Mouse (Mus musculus): Measurements from ENCODE around the gene Nbea.

Nbea gene

DNA sequence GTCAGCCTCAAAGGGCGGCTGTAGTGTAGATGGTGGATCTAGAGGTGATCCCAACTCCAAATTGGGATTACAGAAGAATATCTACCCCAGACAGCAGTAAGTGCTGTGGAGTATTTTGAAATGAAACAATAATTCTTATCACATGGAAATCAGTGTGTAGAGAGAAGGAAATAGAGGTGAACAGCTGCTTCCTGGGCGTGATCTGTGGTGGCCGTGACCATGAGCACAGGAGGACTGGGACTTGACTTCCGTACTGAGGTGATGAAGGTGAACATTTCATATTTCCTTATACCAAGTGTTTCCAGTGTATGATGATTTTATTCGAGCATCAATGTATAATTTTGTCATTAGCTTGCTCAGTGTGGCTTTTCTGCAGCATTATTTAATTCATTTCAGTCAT lies 439.6 kb downstream of the Nbea start:
- no peak for DNase-seq (ENCODE audit: low read depth, low spot score)
- H3K27me3 ChIP-seq (ENCODE audit: control insufficient read depth, insufficient read depth, low read length, poor library complexity, severe bottlenecking) = no peaks in the 10 kb centered on the region
- H3K36me3 ChIP-seq (ENCODE audit: control insufficient read depth, insufficient read depth, low read length, poor library complexity, severe bottlenecking) = no peaks in the 10 kb centered on the region

DNA sequence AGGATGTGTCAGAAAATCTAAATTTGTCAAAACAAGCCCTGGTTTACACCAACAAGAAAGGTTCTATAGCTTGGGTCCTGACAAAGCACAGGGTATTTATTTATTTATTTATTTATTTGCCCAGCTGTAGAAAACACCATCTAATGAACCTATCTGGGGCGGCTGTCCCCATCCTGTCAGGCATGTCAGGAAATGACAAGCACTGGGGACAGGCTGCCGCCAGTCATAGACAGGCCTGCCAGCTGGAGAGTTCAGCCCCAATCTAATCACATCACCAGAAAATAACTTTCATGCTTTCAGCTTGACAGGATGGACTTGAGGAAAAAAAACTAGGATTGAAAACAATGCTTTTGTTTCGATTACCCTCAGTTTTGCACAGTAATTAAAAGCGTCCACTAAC lies 440.8 kb downstream of the Nbea start:
- no peaks in the 10 kb centered on the region for H3K27me3 ChIP-seq (ENCODE audit: control insufficient read depth, insufficient read depth, low read length, poor library complexity, severe bottlenecking)
- H3K36me3 ChIP-seq (ENCODE audit: control insufficient read depth, insufficient read depth, low read length, poor library complexity, severe bottlenecking) = no peaks in the 10 kb centered on the region
- no peak for DNase-seq (ENCODE audit: low read depth, low spot score)

DNA sequence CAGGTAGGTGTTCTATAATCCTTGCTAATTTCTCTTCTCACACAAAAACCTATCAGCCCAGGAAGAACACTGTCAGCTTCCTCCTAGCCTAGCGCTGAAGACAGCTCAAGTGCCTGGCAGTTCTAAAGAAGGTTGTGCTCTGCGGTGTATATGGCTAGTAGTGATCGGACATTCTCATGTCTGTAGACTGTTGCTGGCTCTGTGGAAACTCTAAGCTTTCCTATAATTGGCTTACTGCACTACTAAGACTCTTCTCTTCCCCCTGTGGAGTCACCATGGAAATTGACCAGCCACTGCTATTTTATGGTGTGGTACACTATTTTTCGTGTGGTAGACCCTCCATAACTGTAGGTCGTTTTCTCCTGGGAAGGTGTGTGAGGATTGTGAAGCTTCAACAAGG lies 441.3 kb downstream of the Nbea start:
- no peak for DNase-seq (ENCODE audit: low read depth, low spot score)
- H3K36me3 ChIP-seq (ENCODE audit: control insufficient read depth, insufficient read depth, low read length, poor library complexity, severe bottlenecking) = no peaks in the 10 kb centered on the region
- H3K27me3 ChIP-seq (ENCODE audit: control insufficient read depth, insufficient read depth, low read length, poor library complexity, severe bottlenecking) = no peaks in the 10 kb centered on the region

DNA sequence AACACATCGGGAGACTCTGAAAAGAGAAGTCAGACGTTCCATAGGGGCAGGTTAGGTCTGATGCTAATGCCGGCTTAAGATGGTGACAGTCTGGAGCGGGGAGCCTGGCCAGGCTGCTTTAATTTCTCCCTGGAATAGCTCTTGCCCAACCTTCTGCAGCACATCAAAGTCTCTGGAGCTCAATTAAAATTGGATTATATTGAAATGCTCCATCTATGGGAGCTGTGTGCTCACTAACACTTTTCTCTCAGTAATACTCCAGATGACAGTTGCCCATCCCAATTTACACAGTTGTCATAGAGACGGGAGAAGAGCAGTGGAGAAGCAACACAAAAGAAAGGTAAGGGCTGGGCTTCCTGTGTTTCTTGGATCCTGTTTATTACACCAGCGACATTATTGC lies 442.1 kb downstream of the Nbea start:
- no peak for DNase-seq (ENCODE audit: low read depth, low spot score)
- H3K36me3 ChIP-seq (ENCODE audit: control insufficient read depth, insufficient read depth, low read length, poor library complexity, severe bottlenecking) = no peaks in the 10 kb centered on the region

DNA sequence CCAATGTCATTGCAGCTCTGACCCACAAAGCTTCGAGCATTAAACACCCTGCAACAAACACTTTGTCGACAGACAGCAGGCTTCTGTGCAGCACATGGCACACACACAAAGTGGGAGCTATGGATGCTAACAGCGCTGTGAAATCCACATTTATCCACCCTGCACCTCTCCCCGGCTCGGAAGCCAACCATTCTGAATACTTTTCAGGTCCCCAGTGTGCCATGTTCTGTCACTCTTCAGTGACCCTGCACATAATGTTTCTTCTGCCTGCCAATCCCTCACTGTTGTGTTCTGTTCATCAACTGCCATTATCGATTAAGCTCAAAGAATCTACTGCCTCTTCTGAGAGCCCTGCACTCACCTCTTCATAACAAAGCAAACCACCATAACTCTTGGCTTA lies 449.8 kb downstream of the Nbea start:
- no peaks in the 10 kb centered on the region for H3K27me3 ChIP-seq (ENCODE audit: control insufficient read depth, insufficient read depth, low read length, poor library complexity, severe bottlenecking)
- no peaks in the 10 kb centered on the region for H3K36me3 ChIP-seq (ENCODE audit: control insufficient read depth, insufficient read depth, low read length, poor library complexity, severe bottlenecking)
- DNase-seq (ENCODE audit: low read depth, low spot score) = no peak

More for the DNA sequence above, 442.1 kb downstream of the Nbea start:
- H3K27me3 ChIP-seq (ENCODE audit: control insufficient read depth, insufficient read depth, low read length, poor library complexity, severe bottlenecking) = no peaks in the 10 kb centered on the region

DNA sequence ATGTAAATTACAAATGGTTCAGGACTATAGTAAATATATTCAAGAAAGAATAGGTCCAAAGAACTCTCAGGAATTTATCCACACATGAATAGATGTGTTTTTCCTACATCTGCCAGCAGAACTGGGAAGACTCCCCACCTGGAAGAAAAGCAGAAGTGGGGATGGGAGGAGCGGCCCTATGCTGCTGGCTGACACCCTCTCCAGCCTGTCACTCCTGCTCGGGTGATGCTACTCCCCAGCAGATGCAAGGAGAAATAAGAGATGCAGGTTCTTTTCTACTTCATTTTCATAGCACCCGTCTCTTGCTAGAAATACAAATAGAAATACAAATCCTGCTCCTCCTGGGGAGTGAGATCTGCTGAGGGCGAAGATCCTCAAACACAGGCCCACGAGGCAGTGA lies 453.0 kb downstream of the Nbea start:
- no peak for DNase-seq (ENCODE audit: low read depth, low spot score)
- Histone ChIP-seq H3K27me3 (ENCODE audit: control insufficient read depth, insufficient read depth, low read length, poor library complexity, severe bottlenecking) (no peaks in the 10 kb centered on the region), H3K36me3 (ENCODE audit: control insufficient read depth, insufficient read depth, low read length, poor library complexity, severe bottlenecking) (no peaks in the 10 kb centered on the region)

DNA sequence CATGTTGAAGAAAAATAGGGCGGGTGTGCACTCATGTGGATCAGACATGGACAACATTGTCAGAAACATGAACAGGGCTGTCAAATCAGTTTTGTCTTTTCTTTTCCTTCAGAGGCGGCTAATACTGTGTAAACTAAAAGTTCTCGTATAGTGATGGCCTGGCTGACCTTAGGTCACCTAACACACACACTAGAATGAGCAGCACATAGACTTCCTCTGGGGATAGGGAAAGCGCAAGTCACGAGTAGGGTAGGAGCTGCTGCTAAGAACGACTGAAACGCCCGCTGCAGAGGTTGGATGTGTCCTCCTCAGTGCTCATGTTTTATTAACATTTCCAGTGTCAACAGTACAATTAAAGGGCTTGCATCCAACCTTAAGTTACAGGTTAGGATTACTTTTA lies 453.4 kb downstream of the Nbea start:
- Histone ChIP-seq H3K27me3 (ENCODE audit: control insufficient read depth, insufficient read depth, low read length, poor library complexity, severe bottlenecking) (no peaks in the 10 kb centered on the region), H3K36me3 (ENCODE audit: control insufficient read depth, insufficient read depth, low read length, poor library complexity, severe bottlenecking) (no peaks in the 10 kb centered on the region)
- DNase-seq (ENCODE audit: low read depth, low spot score) = no peak

DNA sequence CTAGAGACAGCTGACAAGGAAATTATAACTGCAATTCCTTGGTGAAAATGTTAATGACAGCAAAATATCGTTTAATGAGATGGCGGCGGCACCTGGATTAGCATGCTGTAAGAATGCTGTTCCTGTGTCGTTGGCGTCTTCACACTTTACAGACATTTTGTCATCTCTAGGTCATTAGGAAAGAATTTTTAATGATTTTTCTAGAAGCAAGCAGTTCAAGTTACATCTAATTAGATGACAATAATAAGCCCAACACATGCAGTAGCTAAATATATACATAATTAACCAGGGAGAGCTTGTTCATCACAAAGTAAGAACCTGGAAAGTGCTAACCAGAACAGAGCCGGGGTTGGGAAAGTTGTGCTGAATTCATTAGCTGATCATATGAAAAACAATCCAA lies 469.2 kb downstream of the Nbea start:
- Histone ChIP-seq H3K36me3 (ENCODE audit: control insufficient read depth, insufficient read depth, low read length, poor library complexity, severe bottlenecking) (no peaks in the 10 kb centered on the region), H3K27me3 (ENCODE audit: control insufficient read depth, insufficient read depth, low read length, poor library complexity, severe bottlenecking) (no peaks in the 10 kb centered on the region)
- DNase-seq (ENCODE audit: low read depth, low spot score) = no peak

DNA sequence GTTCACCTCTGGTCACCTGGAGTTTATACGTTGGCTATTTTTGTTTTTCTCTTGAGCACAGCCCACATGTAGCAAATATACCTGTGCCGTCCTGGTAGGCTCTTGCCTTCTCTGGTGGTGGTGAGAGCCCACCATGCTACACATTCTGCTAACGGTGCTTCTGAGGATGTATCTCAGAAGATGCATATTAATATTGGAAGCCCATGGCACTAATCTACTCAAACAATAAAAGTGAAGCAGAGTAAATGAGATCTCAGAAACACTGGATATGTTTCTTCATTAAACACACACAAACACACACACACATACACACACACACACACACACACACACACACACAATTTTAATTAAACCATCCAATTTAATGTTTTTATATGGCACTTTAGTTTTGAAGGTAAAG lies 469.6 kb downstream of the Nbea start:
- Histone ChIP-seq H3K27me3 (ENCODE audit: control insufficient read depth, insufficient read depth, low read length, poor library complexity, severe bottlenecking) (no peaks in the 10 kb centered on the region), H3K36me3 (ENCODE audit: control insufficient read depth, insufficient read depth, low read length, poor library complexity, severe bottlenecking) (no peaks in the 10 kb centered on the region)
- DNase-seq (ENCODE audit: low read depth, low spot score) = no peak

DNA sequence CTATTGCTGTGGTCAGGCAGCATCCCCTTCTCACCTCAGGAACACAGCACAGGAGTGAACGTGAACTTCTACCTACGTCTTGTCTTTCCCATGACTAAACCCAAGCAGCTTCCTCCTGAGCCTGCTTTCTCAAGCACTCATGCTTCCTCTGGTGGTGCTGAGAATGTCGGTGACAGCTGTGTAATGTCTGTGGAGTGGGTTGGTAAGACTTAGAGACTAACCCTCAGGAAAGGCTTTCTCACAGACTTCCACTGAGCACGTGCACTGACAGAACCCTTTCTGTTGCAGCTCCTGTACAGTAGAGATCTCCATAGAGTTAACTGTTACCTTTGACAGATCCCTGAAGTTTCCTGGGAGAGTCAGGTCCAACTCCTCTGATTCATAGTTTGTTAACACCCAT lies 473.2 kb downstream of the Nbea start:
- DNase-seq (ENCODE audit: low read depth, low spot score) = no peak
- Histone ChIP-seq H3K27me3 (ENCODE audit: control insufficient read depth, insufficient read depth, low read length, poor library complexity, severe bottlenecking) (no peaks in the 10 kb centered on the region), H3K36me3 (ENCODE audit: control insufficient read depth, insufficient read depth, low read length, poor library complexity, severe bottlenecking) (no peaks in the 10 kb centered on the region)

DNA sequence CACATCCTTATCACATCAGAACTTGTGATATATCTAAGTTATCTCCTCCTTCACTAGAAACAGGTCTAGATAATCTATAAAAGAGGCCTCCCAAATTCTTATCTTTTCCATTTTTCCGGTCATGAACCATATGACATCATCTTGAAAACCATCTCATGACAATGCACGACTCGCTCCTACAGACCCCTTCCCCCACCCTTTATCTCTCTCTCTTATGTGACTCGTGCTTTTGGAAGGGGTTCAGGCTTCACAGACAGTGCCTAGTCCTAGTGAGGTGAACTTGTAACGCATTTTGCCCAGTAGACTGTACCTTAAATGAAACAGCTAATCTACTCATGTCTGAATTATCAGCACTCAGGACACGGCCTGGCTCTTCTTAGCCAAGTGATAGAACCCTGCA lies 481.9 kb downstream of the Nbea start:
- no peak for DNase-seq (ENCODE audit: low read depth, low spot score)
- Histone ChIP-seq H3K27me3 (ENCODE audit: control insufficient read depth, insufficient read depth, low read length, poor library complexity, severe bottlenecking) (no peaks in the 10 kb centered on the region), H3K36me3 (ENCODE audit: control insufficient read depth, insufficient read depth, low read length, poor library complexity, severe bottlenecking) (no peaks in the 10 kb centered on the region)

DNA sequence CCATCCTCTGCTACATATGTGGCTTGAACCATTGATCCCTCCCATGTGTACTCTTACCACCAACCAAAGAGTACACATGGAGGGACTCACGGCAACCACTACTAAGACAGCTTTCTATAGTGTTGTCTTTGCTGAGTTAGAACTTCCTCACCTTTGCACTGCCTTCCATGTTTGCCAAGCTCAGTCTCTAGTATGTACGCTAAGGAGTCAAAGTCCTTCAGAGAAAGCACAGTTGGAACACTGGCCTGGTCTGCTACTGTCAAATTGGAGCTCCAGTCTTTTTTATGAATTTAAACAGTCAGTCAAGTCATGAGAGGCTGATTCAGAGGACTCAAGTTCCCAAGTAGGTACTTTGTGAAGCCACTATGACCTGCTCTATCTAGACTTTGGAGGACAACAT lies 486.3 kb downstream of the Nbea start:
- H3K27me3 ChIP-seq (ENCODE audit: control insufficient read depth, insufficient read depth, low read length, poor library complexity, severe bottlenecking) = no peaks in the 10 kb centered on the region
- H3K36me3 ChIP-seq (ENCODE audit: control insufficient read depth, insufficient read depth, low read length, poor library complexity, severe bottlenecking) = no peaks in the 10 kb centered on the region
- DNase-seq (ENCODE audit: low read depth, low spot score) = no peak

DNA sequence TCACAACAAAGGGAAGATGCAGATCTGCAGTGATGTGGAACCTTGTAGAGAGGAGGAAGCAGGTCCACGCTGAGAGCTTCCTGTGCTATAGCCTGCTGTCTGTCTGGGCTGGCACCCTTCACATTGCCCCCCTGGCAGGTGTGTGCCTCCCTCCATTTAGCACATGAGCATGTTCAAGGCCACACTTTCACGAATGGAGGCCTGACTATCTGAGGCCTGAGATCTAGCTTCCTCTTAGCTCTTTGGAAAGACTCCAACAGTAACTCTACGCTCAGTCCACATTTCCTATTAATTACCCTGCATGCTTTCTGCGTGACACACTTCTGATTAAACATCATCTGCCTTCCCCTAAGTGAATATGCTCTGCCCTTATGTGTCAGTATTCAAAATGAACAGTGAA lies 490.4 kb downstream of the Nbea start:
- H3K36me3 ChIP-seq (ENCODE audit: control insufficient read depth, insufficient read depth, low read length, poor library complexity, severe bottlenecking) = no peaks in the 10 kb centered on the region
- no peaks in the 10 kb centered on the region for H3K27me3 ChIP-seq (ENCODE audit: control insufficient read depth, insufficient read depth, low read length, poor library complexity, severe bottlenecking)
- DNase-seq (ENCODE audit: low read depth, low spot score) = no peak

DNA sequence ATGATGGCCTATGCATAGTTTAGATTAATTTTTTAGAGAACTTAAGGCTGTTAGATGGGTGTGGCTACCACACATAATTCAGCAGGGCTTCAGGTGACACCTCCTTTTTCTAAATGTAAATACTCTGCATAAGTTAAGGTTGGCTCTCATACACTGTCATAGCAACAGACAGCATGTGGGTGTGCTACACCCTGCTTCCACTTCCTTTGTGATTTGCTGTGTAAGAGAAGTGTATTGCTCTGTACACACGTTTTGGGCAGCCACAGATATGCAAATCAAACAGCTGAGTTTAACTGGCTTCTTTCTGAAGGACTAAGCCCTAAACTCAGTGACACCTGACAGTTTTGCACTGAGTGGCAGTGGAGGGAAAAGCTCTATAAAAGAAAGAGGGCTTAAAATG lies 495.4 kb downstream of the Nbea start:
- no peaks in the 10 kb centered on the region for H3K27me3 ChIP-seq (ENCODE audit: control insufficient read depth, insufficient read depth, low read length, poor library complexity, severe bottlenecking)
- H3K36me3 ChIP-seq (ENCODE audit: control insufficient read depth, insufficient read depth, low read length, poor library complexity, severe bottlenecking) = no peaks in the 10 kb centered on the region
- DNase-seq (ENCODE audit: low read depth, low spot score) = no peak

DNA sequence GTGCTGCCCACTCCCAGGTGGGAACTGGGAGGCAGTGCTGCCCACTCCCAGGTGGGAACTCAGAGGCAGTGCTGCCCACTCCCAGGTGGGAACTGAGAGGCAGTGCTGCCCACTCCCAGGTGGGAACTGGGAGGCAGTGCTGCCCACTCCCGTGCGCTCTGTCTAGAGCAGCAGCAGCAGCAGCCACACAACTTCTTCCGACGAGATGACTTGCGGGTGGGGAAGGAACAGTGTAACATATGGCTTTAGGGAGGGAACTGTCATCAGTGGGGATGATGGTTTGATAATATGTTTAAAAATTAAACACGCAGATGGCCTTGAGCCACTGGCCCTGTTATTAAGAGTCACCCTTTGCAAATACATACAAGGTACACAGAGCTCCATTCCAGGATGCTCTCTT lies 496.5 kb downstream of the Nbea start:
- Histone ChIP-seq H3K36me3 (ENCODE audit: control insufficient read depth, insufficient read depth, low read length, poor library complexity, severe bottlenecking) (no peaks in the 10 kb centered on the region), H3K27me3 (ENCODE audit: control insufficient read depth, insufficient read depth, low read length, poor library complexity, severe bottlenecking) (no peaks in the 10 kb centered on the region)
- DNase-seq (ENCODE audit: low read depth, low spot score) = no peak

DNA sequence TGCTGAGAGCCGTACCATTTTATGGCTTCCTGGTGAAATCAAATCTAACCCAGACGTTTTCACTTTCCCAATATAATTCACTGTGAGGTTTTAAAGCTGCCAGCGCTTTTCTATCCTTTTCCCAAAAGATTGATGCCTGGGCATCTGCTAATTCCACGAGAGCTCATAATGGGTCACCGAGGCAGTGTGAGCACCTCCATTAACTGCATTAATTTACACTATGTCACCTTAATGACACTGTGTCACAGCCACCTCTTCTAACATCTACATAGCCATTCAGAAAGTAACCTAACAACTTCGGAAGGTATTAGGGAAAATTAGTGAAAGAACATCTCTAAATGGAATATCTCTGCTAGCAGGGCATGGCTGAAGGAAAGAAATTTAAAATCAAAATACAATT lies 497.9 kb downstream of the Nbea start:
- Histone ChIP-seq H3K36me3 (ENCODE audit: control insufficient read depth, insufficient read depth, low read length, poor library complexity, severe bottlenecking) (no peaks in the 10 kb centered on the region), H3K27me3 (ENCODE audit: control insufficient read depth, insufficient read depth, low read length, poor library complexity, severe bottlenecking) (no peaks in the 10 kb centered on the region)
- no peak for DNase-seq (ENCODE audit: low read depth, low spot score)

DNA sequence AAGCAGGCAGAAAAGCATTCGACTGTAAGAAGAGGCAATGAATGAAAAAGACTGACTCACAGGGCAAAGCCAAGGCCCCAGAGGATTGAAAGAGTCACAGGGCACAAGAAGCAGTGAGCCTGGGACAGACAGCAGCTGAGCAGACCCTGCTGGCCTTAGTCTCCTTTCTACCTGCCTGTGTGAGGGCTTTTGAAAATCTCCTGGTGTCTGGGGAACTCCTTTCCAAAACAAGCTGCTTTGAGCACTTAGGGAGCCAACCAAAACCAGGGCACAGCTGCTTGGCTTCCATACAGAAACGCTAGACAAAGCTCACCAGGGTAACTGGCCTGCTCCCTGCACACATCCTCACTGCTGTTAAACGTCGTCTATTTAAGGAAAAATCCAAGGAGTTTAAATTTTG lies 498.6 kb downstream of the Nbea start:
- no peak for DNase-seq (ENCODE audit: low read depth, low spot score)
- no peaks in the 10 kb centered on the region for H3K27me3 ChIP-seq (ENCODE audit: control insufficient read depth, insufficient read depth, low read length, poor library complexity, severe bottlenecking)
- H3K36me3 ChIP-seq (ENCODE audit: control insufficient read depth, insufficient read depth, low read length, poor library complexity, severe bottlenecking) = no peaks in the 10 kb centered on the region
